Mouse (Mus musculus) spleen, adult 18-20 months (tissue): Measurements from ENCODE around the gene Camkmt.

ENCODE experiments used
- DNase-seq, 2 experiments: peaks; one replicate each; pipeline ENCODE4 v3.0.0; 2022; ENCODE audit warnings: mixed read lengths in 2 of 2

The Camkmt gene

DNA sequence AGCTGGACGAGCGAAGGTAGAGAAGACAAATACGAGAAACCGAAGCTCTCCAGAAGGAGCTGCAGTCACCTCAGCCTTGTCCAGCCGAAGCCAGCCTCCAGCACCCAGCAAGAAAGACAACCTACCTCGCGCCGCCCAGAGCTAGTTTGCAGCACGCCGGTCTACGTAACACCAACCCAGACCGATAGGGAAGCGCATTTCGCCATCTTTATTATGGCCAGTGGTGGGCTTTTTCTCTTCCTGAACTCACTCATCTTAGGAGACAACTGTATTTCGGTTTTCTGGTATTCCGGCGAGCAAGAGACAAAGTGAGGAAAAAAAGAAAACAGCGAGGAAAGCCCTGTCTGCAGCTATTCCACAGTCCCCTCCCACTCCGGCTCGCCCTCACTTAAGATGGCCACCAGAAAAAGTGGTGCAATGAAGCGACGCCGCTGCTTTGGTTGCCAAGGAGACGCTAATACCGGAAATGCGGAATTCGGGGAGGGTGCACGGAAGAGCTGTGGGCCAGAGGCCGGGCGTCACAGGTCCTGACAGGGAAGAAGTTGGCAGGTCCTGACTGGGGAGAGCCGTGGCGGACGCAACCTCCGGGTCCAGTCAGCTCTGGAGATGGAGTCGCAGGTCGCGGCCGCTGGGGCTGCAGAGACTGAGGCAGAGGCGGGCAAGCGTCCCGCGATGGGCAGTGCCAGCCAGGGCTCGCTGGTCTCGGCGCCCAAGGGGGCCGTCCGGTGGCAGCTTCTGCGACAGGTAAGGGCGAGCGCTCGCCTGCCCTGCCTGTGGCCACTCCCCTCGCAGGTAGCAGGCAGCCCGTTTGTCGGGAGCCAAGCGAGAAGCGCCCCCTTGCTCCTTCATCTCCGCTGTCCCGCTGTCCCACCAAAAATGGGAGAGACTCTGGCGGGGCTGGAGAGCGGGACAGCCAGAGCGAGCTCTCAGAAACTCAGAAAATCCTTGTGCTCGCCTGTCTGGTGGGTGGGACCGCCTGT lies at the start of gene Camkmt, which contains the start of gene Prepl:
Gene Camkmt (plus strand): TSS at position 433 of the 980 bp plus-strand sequence.
Gene Prepl (minus strand): TSS at position 122 of the 980 bp plus-strand sequence.
- DNase-seq: peak; percentile 89 to 91

DNA sequence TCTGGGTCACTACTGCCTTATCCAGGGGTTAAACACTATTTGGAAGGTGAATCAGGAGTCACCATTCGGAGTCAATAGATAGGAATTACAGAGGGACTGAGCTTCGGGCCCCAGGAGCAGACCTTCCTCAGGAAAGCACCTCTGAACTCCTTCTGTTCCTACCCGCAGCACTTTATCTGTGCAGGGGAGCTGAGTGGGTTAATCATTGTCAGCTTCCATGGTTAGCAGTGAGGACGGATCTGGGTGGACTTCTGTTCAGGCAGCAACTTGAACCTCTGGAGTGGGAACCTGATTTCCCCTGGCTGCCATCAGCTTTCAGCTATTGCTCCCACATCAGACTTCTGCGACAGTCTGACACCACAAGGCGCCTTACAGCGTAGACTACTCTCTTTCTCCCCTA lies 49.4 kb upstream of the Camkmt start:
- no peak for DNase-seq

GRCm38 (mm10) chr17:85042419-85042818 lies 47.9 kb upstream of the Camkmt start:
- DNase-seq: no peak

- DNase-seq: no peak
Measured at GRCm38 (mm10) chr17:85043404-85043816, 46.9 kb upstream of the Camkmt start.

DNA sequence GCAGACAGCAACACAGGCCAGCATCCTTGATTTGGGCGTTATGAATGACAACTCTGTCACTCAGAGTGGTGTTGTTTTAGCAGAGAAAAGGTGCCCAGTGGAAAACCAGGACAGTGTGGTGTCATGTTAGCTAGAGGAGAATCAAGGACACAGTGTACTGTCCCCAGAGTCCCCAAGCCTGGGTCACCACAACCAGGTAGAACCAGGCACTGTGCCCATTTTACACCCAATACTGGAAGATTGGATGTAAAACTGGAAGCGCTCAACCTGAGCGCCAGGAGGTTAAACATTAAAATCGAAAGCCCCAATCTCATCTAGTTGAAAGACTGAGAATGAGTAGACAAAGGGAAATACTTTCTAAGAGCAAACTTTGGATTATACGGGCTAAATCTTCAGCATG lies 45.9 kb upstream of the Camkmt start:
- no peak for DNase-seq

DNA sequence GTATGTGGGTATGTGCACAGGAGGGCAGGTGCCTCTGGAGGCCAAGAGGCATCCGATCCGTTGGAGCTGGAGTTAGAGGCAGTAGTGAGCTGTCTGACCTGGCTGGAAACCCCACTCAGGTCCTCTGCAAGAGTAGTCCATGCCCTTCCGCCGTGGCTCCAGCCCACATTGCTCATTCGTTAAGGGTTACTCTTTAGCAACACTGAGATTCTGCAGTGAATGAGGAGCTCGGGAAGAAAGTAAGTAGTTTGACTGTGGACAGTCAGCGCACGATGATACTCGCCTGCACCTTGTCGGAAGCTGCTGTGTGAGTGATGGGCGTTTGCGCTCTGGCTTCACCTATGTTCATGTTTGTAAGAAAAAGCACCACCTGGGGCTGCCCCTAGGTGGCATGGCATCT lies 45.2 kb upstream of the Camkmt start:
- DNase-seq: no peak

DNA sequence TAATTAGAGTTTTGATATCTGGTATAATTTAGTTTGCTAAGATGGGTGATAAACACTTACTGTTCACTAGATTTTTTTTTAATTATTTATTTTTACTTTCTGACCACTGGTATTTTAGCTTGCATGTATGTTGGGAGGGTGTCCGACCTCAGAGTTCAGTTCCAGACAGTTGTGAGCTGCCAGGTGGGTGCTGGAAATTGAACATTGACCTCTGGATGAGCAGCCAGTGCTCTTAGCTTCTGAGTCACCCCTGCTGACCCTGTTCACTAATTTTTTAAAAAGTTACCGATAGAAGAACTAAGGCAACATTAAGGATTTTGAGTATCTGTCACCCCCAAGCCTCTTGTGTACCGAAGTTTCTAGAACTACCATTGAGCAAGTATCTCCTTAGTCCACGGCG lies 42.0 kb upstream of the Camkmt start:
- no peak for DNase-seq

DNA sequence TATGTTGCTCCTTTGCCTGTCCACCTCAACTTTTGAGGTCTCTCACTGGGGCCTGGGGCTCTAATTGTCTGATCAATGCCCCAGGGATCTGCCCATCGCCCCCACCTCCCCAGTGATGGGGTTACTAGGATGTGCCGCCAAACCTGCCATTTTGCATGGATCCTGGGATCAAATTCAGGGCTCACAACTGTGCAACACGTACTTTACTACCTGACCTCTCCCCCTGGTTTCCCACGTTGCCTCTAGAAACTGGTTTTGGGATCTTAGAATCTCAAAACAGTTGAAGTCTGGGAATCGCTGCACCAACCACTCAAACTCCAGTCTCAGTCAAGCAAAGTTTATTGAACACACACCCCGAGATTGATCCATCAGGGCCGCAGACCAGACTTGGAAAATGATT lies 32.1 kb upstream of the Camkmt start:
- no peak for DNase-seq

DNA sequence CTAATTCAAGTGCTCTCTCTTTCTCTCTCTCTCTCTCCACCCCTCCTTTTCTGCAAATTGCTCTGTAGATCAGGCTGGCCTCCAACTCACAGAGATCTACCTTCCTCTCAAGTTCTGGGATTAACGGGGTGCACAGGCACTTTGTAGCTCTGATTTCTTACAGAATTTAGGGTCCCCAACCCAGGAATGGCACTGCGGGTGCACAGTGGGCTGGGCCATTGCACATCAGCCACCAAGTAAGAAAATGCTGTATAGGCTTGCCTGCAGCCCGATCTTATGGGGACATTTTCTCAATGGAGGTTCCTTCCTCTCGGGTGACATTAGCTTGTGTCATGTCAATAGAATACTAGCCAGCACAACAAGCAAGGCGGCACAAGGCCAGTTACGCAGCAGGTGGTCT lies 31.2 kb upstream of the Camkmt start:
- DNase-seq: no peak

- no peak for DNase-seq
Measured at GRCm38 (mm10) chr17:85063560-85063959, 26.8 kb upstream of the Camkmt start.

DNA sequence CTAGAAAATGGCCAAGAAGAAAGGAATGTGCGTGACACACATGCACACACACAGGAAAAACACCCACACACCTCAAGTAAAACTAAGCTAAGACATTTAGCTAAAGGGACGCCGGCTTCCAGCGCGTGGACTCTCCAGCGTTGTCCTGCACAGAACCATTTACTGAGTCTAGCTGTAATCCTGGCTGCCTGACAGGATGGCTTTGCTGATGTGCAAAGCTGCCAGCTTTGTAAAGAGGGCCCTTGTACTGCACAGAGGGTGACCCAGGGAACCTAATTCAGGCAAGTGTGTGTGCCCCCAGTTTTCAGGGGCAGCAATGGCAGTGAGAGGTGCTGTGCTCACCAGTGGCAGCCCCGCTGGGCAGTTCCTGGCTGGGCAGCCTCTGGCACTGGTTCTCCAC lies 23.0 kb upstream of the Camkmt start:
- no peak for DNase-seq

DNA sequence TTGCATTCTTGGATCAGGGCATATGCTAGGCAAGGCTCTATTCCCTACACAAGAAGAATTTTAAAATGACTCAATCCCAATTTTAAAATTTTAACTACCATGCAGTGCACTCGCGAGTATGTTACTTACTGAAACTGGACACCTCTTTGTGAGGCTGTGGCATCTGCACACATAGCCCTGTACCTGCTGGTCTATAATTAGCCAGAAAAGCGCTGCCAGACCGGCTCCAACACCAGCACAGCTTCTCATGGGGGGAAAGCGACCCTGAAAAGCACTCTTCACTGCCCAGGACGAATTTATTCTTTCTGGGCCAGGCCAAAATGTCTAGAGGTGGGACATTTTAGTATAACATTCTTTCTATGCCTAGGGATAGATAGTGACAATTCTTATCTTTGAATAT lies 19.7 kb upstream of the Camkmt start:
- DNase-seq: no peak

- no peak for DNase-seq
Measured at GRCm38 (mm10) chr17:85071088-85071775, 19.1 kb upstream of the Camkmt start.

- DNase-seq: no peak
Measured at GRCm38 (mm10) chr17:85072383-85072782, 18.0 kb upstream of the Camkmt start.

GRCm38 (mm10) chr17:85073214-85073613 lies 17.1 kb upstream of the Camkmt start:
- DNase-seq: no peak

DNA sequence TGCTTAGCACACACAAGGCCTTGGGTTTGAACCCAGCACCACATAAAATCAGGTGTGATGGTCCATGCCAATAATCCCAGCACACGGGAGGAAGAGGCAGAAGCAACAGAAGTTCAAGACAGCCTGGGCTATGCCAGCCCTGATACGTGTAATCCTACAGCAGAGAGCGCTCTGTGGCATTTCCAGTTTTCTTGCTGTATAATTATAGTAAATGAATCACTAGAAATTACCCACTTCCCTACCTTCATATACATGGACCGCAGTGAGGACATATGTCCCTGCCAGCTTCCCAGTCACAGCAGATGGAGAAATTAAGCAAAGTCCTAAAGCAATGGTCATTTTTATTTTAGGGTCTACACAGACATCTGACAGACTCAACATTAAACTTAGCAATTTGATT lies 16.3 kb upstream of the Camkmt start:
- DNase-seq: no peak

DNA sequence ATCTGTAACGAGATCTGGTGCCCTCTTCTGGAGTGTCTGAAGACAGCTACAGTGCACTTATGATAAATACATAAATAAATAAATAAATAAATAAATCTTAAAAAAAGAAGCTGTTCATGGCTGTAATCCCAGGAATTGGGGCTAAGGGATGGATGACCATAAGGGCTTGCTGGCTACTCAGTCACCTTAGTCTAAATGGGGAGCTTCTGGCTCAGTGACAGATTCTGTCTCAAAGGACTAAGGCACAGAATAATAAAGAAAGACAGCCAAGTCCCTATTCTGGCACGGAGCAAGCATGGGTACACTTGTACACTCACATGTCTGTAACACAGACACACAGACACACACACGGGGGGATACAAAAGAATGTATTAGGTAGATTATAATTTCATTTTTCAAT lies 11.1 kb upstream of the Camkmt start:
- DNase-seq: no peak

DNA sequence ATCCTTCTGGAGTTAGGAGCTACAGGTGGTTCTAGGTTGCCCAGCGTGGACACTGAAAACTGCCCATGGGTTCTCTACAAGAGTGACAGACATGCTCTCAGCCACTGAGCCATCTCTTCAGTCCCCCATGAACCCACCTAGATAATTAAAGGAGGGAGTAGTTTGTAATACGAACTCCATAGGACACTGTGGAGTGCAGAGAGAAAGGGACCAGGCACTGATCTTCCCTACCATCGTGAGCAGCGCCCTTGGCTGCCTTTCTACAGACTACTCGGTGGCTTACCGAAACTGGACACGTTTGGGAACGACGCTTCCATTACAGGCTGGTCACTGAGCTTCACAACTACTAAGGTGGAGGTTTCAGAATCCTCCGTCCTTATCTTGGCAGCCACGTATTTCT lies 9.6 kb upstream of the Camkmt start:
- DNase-seq: no peak

DNA sequence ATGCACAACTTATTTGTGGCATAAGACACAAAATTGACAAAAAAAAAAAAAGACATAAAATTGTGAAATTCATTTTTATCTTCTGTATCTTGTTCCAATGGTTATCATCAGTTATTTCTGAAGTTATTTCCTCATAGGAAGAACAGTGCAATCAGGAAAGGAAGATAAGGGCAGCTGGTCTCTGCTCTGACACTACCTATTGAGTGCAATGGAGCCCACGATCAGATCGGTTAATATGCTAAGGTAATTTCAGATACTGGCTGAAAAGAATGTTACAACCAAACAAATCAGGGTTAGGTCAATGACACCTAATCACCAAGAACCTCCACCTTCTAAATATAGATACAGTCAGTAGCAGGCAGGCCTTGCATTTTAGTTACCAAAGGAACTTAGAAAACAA lies 5.0 kb upstream of the Camkmt start:
- no peak for DNase-seq

GRCm38 (mm10) chr17:85086501-85086900 lies 3.9 kb upstream of the Camkmt start:
- no peak for DNase-seq

GRCm38 (mm10) chr17:85087591-85087990 lies 2.8 kb upstream of the Camkmt start:
- no peak for DNase-seq

- no peak for DNase-seq
Measured at GRCm38 (mm10) chr17:85088401-85088800, 2.0 kb upstream of the Camkmt start.

- no peak for DNase-seq
Measured at GRCm38 (mm10) chr17:85089011-85089410, 1.3 kb upstream of the Camkmt start.

- DNase-seq: no peak
Measured at GRCm38 (mm10) chr17:85089621-85090020, 731 bp upstream of the Camkmt start.
